Mouse (Mus musculus) kidney, adult 9 months (tissue): ENCODE results near the gene Ube3a.

Source experiments
- DNase-seq: peaks from one replicate; pipeline ENCODE4 v3.0.0; 2022

The Ube3a gene

DNA sequence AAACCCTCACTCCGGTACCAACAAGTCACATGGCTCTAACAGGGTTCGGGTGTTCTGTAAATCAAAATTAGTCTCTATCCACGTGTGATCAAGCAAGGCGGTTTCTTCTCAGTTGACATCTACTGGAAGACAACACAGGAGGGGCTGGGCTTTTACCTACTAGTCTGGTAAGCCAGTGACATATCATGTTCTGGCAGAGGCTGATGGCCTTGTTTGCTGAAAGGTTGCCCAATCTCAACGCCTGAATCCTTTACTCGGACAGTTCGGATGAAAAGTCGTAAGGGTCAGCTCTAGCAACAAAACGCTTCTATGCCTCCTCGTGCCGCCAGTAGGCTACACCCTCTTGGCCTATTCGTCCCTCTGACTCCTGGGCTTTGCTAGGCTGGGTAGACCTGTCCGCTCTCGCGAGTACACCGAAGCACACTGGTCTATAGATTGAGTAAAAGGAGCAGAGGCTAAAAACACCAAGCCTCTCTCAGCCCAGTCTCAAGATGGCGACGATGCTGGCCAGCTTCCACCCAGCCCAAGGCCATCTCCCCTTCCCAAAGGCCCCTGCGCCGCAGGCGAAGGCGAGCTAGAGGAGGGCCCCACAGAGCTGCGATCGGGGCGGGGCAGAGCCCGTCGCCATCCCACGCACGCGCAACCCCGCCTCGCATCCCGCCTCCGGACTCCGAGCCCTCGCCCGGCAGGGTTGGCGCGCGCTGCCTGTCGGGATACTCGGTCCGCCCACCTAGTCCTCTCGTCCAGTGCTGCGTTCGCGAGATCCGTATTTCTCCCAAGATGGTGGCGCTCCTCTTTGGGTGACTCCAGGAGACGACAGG is at the start of gene Ube3a:
Ube3a (plus strand) TSS at position 706 of the 821 bp plus-strand sequence.
- DNase-seq, result peak; percentile 98

DNA sequence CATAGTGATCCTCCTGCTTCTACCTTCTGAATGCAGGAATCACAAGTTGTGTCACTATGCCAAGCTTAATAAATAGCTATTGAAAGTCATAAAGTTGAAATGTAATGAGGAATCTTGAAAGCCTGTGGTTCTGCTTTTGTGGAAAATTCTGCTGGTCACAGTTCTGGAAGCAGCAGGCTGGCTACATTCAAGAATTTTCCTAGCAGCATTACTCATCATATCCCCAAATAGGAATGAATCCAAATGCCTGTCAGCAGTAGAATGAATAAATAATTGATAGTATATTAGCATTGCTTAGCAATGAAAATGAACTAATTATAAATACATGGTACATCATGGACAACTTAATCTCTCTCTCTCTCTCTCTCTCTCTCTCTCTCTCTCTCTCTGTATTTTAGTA is 35.7 kb upstream of the Ube3a start:
- DNase-seq, result no peak

DNA sequence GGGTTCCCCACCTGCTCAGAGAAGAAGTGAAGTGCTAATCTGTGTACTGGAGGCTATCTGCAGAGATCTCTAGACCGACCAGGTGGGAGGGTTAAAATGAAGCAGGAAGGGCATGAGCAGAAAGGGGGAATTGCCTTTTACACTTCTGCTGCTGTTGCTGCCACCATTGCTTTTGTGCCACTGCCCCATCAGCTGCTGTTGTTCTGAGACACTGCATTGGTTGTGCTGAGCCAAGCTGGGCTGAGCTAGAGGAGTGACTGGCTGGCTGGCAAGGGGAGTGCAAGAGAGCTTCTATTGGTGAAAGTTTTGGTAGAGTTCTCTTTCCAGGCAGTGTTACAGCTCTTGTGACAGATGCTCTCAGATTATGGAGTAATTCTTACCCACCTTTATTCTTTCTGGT is 13.6 kb upstream of the Ube3a start:
- DNase-seq, result no peak

GRCm38 (mm10) chr7:59221244-59221643 is 7.3 kb upstream of the Ube3a start:
- no peak for DNase-seq

GRCm38 (mm10) chr7:59228866-59229182 is 274 bp downstream of the Ube3a start:
- no peak for DNase-seq

DNA sequence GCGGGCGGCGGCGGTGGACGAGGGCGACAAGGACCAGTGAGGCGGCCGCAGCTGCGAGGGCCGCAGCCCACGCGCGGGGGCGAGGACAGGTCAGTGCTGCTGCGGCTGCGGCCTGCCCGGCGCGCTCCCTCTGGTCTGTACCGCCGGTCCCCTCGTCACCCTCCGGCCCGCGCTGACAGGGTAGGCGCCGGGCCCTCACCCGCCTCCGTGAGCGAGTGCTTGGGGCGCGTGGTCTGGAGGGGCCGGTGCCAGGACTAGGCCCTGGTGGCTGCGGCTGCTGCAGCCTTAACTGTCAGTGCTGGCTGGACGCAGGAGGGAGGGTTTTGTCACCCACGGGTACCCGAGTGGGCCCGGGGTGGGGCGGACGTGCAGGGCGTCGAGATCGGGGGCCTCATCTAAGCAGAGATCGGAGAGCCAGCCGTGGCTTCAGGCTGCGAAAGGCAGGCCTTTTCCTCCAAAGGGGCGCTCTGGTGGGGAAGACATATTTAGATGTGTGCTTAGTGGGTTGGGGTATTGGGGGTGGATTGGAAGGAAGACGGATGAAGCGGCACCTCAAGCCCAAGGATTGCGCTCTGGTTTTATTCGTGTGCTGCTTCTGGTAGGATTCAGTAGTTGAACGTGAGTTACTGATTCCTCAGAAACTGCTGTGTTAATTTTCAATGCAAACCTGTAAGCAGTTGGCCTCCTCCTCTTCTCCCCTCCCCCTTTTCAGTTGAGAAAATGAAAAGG is 797 bp downstream of the Ube3a start:
- DNase-seq, result peak; percentile 43

GRCm38 (mm10) chr7:59230304-59230703 is 1.8 kb downstream of the Ube3a start:
- DNase-seq, result no peak

- no peak for DNase-seq
These were observed 2.2 kb downstream of the Ube3a start for GRCm38 (mm10) chr7:59230768-59231167.

DNA sequence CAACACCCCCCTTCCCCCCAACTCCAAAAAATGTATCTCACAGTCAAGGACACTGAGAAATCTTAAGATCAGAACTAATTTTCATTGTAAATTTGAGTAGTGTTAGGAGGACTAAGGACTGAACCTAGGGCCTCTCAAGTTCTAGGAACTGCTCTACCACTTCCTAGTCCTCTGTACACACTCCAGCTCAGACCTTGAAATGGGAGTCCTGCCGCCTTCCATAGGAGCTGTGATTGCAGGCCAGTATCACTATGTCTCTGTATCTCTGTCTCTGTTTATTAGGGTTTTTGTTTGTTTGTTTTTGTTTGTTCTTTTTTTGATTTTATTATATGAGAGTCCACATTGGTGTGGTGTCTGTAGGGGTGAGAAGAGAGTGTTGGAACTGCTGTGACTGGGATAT is 3.4 kb downstream of the Ube3a start:
- DNase-seq, result no peak

- no peak for DNase-seq
These were observed 6.3 kb downstream of the Ube3a start for GRCm38 (mm10) chr7:59234773-59235401.

- no peak for DNase-seq
These were observed 14.7 kb downstream of the Ube3a start for GRCm38 (mm10) chr7:59243257-59243656.

DNA sequence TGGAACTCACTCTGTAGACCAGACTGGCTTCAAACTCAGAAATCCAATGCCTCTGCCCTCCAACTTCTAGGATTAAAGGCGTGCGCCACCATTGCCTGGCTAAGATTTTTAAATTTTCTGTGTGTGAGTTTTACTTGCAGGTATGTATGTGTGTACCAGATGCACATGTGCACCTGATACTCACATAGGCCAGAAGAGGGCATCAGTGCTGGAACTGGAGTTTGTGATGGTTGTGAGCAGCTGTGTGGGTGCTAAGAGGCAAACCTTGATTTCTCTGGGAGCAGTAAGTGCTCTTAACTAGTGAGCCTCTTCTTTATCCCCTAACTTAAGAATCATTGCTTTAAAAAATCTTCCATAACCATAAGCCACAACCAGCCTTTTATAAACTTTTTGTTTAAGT is 17.0 kb downstream of the Ube3a start:
- DNase-seq, result no peak

- DNase-seq, result no peak
These were observed 24.8 kb downstream of the Ube3a start for GRCm38 (mm10) chr7:59253373-59253772.

GRCm38 (mm10) chr7:59265538-59265937 is 37.0 kb downstream of the Ube3a start:
- DNase-seq, result no peak

DNA sequence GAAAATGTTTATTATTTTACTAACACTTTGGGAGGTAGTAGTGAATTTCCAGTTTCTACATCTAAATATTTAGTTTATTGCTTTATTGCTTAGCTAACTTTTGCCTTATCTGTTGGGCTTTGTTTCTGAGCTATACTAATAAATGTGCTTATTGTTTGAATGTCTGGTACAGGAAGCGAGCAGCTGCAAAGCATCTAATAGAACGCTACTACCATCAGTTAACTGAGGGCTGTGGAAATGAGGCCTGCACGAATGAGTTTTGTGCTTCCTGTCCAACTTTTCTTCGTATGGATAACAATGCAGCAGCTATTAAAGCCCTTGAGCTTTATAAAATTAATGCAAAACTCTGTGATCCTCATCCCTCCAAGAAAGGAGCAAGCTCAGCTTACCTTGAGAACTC is 43.2 kb downstream of the Ube3a start:
- DNase-seq, result no peak

DNA sequence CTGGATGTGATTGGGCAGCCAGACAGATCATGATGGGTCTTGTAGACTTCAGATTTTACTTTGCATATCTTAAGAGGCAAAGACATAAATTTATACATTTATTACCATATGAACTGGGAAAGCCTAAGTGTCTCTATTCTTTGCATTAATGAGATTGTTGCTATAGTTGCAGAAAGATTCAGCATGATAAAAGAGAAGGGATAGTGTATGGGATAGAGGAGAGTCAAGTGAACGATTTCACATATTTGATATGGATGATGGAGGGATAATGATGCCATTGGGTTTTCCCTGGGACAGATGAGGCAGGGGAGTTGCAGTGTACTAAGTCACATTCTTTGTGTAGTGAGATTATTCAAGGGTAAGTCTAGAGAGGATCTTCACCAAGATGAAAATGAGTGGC is 84.0 kb downstream of the Ube3a start:
- no peak for DNase-seq

DNA sequence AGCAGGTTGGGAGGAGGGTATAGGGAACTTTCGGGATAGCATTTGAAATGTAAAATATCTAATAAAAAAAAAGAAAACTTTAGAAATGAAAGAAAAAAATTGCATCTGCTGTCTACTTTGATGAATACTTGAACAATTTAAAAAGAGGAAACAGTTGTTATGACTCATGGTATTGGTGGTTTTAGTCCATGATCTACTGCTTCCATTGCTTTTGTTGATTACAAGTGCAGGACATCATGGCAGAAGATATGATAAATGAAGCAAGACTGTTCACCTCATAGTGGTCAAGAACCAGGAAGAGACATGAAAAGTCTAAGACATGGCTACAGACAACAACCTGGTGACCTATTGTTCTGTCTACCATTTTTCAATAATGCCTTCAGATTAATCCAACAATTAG is 94.2 kb downstream of the Ube3a start:
- DNase-seq, result no peak
